Mouse (Mus musculus): ENCODE data around the gene Hdlbp. TPM values are rescaled to one million over a fixed set of nuclear protein-coding genes. Genes with fewer than 3 reads are reported as not detected.

Hdlbp gene
- polyA plus RNA-seq, 1 experiment from 2014 or later, result 111 TPM

DNA sequence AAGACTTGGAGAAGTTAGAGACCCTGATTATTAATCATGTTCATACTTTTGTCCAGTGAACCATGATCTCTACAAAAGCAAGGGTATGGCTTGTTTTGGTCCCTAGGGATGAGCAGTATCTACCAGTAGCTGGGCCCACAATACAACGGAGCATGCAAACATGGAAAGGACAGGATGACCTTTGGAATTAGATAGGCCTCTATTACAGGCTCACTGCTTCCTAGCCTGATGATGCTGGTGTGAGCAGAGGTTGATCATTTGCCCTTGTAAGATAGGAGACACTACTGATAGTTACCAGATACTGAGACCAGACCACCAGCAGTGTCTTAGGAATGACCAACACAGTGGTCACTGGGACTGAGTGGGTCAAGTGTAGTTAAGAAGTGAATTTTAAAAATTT, 39.3 kb downstream of the Hdlbp start:
- no peak overlapping the region for H3K4me3 ChIP-seq (ENCODE audit: low read depth, low read length)
- H3K9me3 ChIP-seq (ENCODE audit: control insufficient read depth, low read length), result no peaks in the 10 kb centered on the region
- H3K4me2 ChIP-seq (ENCODE audit: low read depth, severe bottlenecking), result no peak overlapping the region
- peaks cover 6% of the 10 kb centered on the region for H3K4me1 ChIP-seq (ENCODE audit: control insufficient read depth, insufficient read depth, low read length)
- H3K9ac ChIP-seq (ENCODE audit: low read length), result no peak overlapping the region
- 97% methylated on average over 1 of the region's 1 CpGs for WGBS
- no peak overlapping the region for H3K27ac ChIP-seq (replicated peaks; ENCODE audit: low read depth, low read length)
- H3K36me3 ChIP-seq (ENCODE audit: control insufficient read depth, insufficient read depth, low read length), result peaks cover 9% of the 10 kb centered on the region
- DNase-seq (ENCODE audit: low spot score) (no peak), ATAC-seq (ENCODE audit: insufficient number of reproducible peaks, low FRiP score, low TSS enrichment, low read depth) (no peak)
- H3K27me3 ChIP-seq (ENCODE audit: control insufficient read depth, insufficient read depth, low read length), result no peaks in the 10 kb centered on the region

DNA sequence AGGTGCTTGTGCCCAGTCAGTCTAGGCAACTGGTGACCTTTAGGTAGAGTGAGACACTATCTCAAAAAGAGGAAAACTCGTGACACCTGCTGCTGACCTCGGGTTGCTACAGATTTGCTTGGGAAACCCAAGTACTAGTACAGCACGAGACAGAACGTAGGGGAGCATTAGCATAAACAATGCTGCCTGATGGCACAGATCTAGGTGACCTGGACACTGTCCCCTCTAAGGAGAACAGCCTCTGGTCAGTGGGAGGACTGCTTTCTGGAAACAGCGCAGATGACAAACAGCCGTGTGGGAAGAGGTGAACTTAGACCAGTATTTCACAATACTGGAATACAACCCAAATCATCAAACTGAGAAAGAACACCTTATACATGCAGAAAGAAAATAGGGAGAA, 46.5 kb downstream of the Hdlbp start:
- Histone ChIP-seq H3K4me3 (ENCODE audit: low read depth, low read length) (no peak overlapping the region), H3K4me1 (ENCODE audit: control insufficient read depth, insufficient read depth, low read length) (no peaks in the 10 kb centered on the region), H3K36me3 (ENCODE audit: control insufficient read depth, insufficient read depth, low read length) (peaks cover 30% of the 10 kb centered on the region), H3K27ac (replicated peaks; ENCODE audit: low read depth, low read length) (no peak overlapping the region), H3K27me3 (ENCODE audit: control insufficient read depth, insufficient read depth, low read length) (no peaks in the 10 kb centered on the region), H3K4me2 (ENCODE audit: low read depth, severe bottlenecking) (no peak overlapping the region), H3K9ac (ENCODE audit: low read length) (no peak overlapping the region), H3K9me3 (ENCODE audit: control insufficient read depth, low read length) (no peaks in the 10 kb centered on the region)
- WGBS, result 91% methylated on average over 6 of the region's 6 CpGs
- ATAC-seq (ENCODE audit: insufficient number of reproducible peaks, low FRiP score, low TSS enrichment, low read depth), result no peak
- DNase-seq (ENCODE audit: low spot score), result no peak

DNA sequence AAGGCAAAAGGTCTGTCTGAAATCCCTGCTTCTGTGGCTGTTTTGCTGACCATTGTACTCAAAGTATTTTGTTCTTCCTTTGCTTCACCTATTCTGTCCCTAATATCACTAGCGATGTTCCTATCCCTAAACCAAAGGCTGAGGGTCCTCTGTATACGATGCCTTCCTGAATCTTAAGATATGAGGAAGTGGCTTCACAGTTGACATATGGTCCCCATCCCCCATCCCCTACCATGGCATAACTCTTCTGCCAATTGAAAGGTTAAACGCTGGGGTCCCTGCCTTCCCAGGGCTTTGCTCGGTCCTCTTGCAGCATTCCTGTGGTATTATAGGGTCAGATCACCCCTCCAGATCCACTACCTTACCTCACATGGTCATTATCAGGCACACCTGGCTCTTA, 75.2 kb downstream of the Hdlbp start:
- ATAC-seq (ENCODE audit: insufficient number of reproducible peaks, low FRiP score, low TSS enrichment, low read depth) (no peak), DNase-seq (ENCODE audit: low spot score) (no peak)
- Histone ChIP-seq H3K4me2 (ENCODE audit: low read depth, severe bottlenecking) (no peak overlapping the region), H3K27me3 (ENCODE audit: control insufficient read depth, insufficient read depth, low read length) (no peaks in the 10 kb centered on the region), H3K9ac (ENCODE audit: low read length) (no peak overlapping the region), H3K4me3 (ENCODE audit: low read depth, low read length) (no peak overlapping the region), H3K36me3 (ENCODE audit: control insufficient read depth, insufficient read depth, low read length) (peaks cover 16% of the 10 kb centered on the region), H3K27ac (replicated peaks; ENCODE audit: low read depth, low read length) (no peak overlapping the region), H3K4me1 (ENCODE audit: control insufficient read depth, insufficient read depth, low read length) (peaks cover 3% of the 10 kb centered on the region; the same call in 1 of the 2 replicates), H3K9me3 (ENCODE audit: control insufficient read depth, low read length) (no peaks in the 10 kb centered on the region; the same call in 1 of the 2 replicates)
- 81% methylated on average over 4 of the region's 4 CpGs for WGBS

DNA sequence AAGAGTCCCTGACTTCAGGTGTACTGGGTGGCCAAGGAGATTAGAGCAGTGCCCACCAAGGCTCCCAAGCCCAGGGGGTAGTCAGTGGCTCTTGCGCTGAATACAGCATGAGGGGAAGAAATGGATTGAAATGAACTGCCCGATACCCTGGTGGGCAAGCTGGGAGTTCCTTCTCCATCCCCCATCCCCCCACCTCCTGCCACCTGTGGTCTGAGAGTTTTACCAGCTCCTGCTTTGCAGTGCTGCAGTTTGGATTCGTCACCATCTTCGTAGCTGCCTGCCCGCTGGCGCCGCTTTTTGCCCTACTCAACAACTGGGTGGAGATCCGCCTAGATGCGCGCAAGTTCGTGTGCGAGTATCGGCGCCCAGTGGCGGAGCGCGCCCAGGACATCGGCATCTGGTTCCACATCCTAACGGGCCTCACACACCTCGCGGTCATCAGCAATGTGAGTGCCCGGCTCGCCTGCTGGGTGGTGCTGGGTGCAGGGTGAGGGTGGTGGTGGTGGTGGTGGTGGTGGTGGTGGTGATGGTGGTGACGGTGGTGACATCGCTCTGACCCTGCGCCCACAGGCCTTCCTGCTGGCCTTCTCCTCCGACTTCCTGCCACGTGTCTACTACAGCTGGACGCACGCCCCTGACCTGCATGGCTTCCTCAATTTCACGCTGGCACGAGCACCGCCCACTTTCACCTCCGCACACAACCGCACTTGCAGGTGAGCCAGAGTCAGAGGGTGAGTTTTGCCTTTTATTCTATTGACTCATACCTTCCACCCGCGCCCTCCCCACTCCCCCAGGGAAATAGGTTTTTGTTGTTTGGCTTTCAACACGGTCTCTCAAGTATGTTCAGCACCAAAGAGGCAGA, 77.2 kb downstream of the Hdlbp start:
- H3K4me1 ChIP-seq (ENCODE audit: control insufficient read depth, insufficient read depth, low read length), result peaks cover 3% of the 10 kb centered on the region; the same call in 1 of the 2 replicates
- peaks cover 2% of the 10 kb centered on the region; the same call in 1 of the 2 replicates for H3K36me3 ChIP-seq (ENCODE audit: control insufficient read depth, insufficient read depth, low read length)
- H3K9me3 ChIP-seq (ENCODE audit: control insufficient read depth, low read length), result no peaks in the 10 kb centered on the region; the same call in 1 of the 2 replicates
- peak; percentile 38 for DNase-seq (ENCODE audit: low spot score)
- peak overlapping the region; percentile 39 for H3K4me2 ChIP-seq (ENCODE audit: low read depth, severe bottlenecking)
- no peaks in the 10 kb centered on the region for H3K27me3 ChIP-seq (ENCODE audit: control insufficient read depth, insufficient read depth, low read length)
- 0 out of 2 replicates have a peak, but pooled peaks have one; percentile 38 for ATAC-seq (ENCODE audit: insufficient number of reproducible peaks, low FRiP score, low TSS enrichment, low read depth)
- WGBS, result 16% methylated on average over 38 of the region's 38 CpGs
- no peak overlapping the region for H3K27ac ChIP-seq (replicated peaks; ENCODE audit: low read depth, low read length)
- peak overlapping the region; percentile 40; the same call in 1 of the 2 replicates for H3K9ac ChIP-seq (ENCODE audit: low read length)
- peak overlapping the region; percentile 28 for H3K4me3 ChIP-seq (ENCODE audit: low read depth, low read length)

DNA sequence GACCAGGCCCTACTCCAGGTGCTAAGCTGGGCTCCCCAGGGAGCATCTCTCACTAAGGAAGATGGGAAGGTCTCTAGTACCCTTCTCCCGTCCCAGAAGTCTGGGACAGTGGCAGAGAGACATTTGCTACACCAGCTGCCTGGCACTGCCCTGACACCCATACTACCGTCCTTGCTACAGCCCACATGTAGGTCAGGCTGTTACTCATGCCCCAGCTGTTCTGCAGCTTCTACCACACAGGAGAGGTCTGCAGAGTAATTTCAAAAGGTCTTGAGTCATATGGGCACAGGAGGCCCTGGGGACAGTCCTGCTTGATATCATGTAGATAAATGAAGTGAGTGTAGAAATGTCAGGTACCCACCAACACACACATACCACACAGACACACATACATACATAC, 89.7 kb downstream of the Hdlbp start:
- Histone ChIP-seq H3K27me3 (ENCODE audit: control insufficient read depth, insufficient read depth, low read length) (no peaks in the 10 kb centered on the region), H3K9ac (ENCODE audit: low read length) (no peak overlapping the region), H3K4me1 (ENCODE audit: control insufficient read depth, insufficient read depth, low read length) (no peaks in the 10 kb centered on the region), H3K36me3 (ENCODE audit: control insufficient read depth, insufficient read depth, low read length) (no peaks in the 10 kb centered on the region), H3K4me3 (ENCODE audit: low read depth, low read length) (no peak overlapping the region), H3K27ac (replicated peaks; ENCODE audit: low read depth, low read length) (no peak overlapping the region), H3K4me2 (ENCODE audit: low read depth, severe bottlenecking) (no peak overlapping the region), H3K9me3 (ENCODE audit: control insufficient read depth, low read length) (no peaks in the 10 kb centered on the region)
- ATAC-seq (ENCODE audit: insufficient number of reproducible peaks, low FRiP score, low TSS enrichment, low read depth) (no peak), DNase-seq (ENCODE audit: low spot score) (no peak)
- 64% methylated on average over 2 of the region's 2 CpGs for WGBS

DNA sequence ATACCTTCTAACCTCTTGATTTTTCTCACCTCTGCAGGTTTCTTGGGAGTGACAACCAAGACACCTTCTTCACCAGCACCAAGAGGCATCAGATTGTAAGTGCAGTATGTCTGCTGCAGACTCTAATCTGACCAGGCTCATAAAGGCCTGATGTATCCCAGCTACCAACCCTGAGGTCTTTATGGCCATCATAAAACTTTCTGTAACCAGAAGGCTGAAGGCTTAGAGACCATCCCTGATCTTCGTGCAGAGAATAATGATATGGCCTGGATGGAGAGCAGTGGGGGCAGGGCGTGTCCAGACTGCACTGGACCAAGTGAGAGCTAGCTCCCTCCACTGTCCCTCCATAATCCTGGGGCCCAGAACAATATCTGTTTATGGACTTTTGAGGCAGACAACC, 91.4 kb downstream of the Hdlbp start:
- H3K4me2 ChIP-seq (ENCODE audit: low read depth, severe bottlenecking), result no peak overlapping the region
- DNase-seq (ENCODE audit: low spot score) (no peak), ATAC-seq (ENCODE audit: insufficient number of reproducible peaks, low FRiP score, low TSS enrichment, low read depth) (no peak)
- 33% methylated on average over 2 of the region's 2 CpGs for WGBS
- no peak overlapping the region for H3K4me3 ChIP-seq (ENCODE audit: low read depth, low read length)
- no peak overlapping the region for H3K9ac ChIP-seq (ENCODE audit: low read length)
- no peak overlapping the region for H3K27ac ChIP-seq (replicated peaks; ENCODE audit: low read depth, low read length)
- no peaks in the 10 kb centered on the region for H3K27me3 ChIP-seq (ENCODE audit: control insufficient read depth, insufficient read depth, low read length)
- H3K36me3 ChIP-seq (ENCODE audit: control insufficient read depth, insufficient read depth, low read length), result no peaks in the 10 kb centered on the region
- H3K4me1 ChIP-seq (ENCODE audit: control insufficient read depth, insufficient read depth, low read length), result no peaks in the 10 kb centered on the region
- H3K9me3 ChIP-seq (ENCODE audit: control insufficient read depth, low read length), result no peaks in the 10 kb centered on the region

DNA sequence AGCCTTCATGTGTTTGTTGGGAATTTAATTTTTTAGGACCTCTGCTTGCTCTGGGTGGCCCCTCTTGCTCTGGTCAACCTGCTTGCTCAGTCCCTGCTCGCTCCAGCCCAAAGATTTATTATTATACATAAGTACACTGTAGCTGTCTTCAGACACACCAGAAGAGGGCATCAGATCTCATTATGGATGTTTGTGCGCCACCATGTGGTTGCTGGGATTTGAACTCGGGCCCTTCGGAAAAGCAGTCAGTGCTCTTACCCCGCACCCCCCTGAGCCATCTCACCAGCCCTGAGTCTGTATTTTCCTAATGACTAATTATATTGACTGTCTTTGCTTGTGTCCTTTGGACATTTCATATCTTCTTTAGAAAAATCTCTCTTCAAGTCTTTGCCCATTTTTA, 99.5 kb downstream of the Hdlbp start:
- ATAC-seq (ENCODE audit: insufficient number of reproducible peaks, low FRiP score, low TSS enrichment, low read depth) (no peak), DNase-seq (ENCODE audit: low spot score) (no peak)
- no peaks in the 10 kb centered on the region for H3K36me3 ChIP-seq (ENCODE audit: control insufficient read depth, insufficient read depth, low read length)
- 73% methylated on average over 5 of the region's 5 CpGs for WGBS
- no peaks in the 10 kb centered on the region for H3K27me3 ChIP-seq (ENCODE audit: control insufficient read depth, insufficient read depth, low read length)
- H3K9me3 ChIP-seq (ENCODE audit: control insufficient read depth, low read length), result no peaks in the 10 kb centered on the region
- H3K4me1 ChIP-seq (ENCODE audit: control insufficient read depth, insufficient read depth, low read length), result no peaks in the 10 kb centered on the region
- no peak overlapping the region for H3K9ac ChIP-seq (ENCODE audit: low read length)
- no peak overlapping the region for H3K4me3 ChIP-seq (ENCODE audit: low read depth, low read length)
- H3K27ac ChIP-seq (replicated peaks; ENCODE audit: low read depth, low read length), result no peak overlapping the region
- no peak overlapping the region for H3K4me2 ChIP-seq (ENCODE audit: low read depth, severe bottlenecking)

DNA sequence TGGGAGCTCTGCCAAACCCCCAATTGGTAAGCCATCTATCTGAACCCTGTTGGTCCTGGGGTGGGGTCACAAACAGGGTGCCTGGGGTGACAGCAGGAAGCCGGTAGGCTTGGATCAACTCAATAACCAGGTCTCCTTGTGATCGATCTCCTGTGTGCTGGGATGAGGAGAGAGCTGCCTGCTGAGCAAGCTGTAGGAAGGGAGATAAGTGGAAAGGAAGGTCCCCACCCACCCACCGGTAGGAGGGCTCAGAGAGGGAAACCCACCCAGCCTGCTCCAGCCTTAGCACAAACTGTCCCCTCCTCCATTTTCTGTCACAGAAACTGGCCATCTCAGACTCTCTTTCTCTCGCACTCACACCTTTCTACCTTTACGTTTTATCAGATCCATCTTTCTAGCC, 101.3 kb downstream of the Hdlbp start:
- no peaks in the 10 kb centered on the region for H3K36me3 ChIP-seq (ENCODE audit: control insufficient read depth, insufficient read depth, low read length)
- H3K4me1 ChIP-seq (ENCODE audit: control insufficient read depth, insufficient read depth, low read length), result no peaks in the 10 kb centered on the region
- no peak for ATAC-seq (ENCODE audit: insufficient number of reproducible peaks, low FRiP score, low TSS enrichment, low read depth)
- WGBS, result 75% methylated on average over 5 of the region's 5 CpGs
- H3K27me3 ChIP-seq (ENCODE audit: control insufficient read depth, insufficient read depth, low read length), result no peaks in the 10 kb centered on the region
- H3K27ac ChIP-seq (replicated peaks; ENCODE audit: low read depth, low read length), result no peak overlapping the region
- DNase-seq (ENCODE audit: low spot score), result no peak
- no peak overlapping the region for H3K9ac ChIP-seq (ENCODE audit: low read length)
- H3K9me3 ChIP-seq (ENCODE audit: control insufficient read depth, low read length), result no peaks in the 10 kb centered on the region
- H3K4me3 ChIP-seq (ENCODE audit: low read depth, low read length), result no peak overlapping the region
- no peak overlapping the region for H3K4me2 ChIP-seq (ENCODE audit: low read depth, severe bottlenecking)
